Comparison of ENCODE assay signal across 9 mouse cellular contexts in the genomic region with DNA sequence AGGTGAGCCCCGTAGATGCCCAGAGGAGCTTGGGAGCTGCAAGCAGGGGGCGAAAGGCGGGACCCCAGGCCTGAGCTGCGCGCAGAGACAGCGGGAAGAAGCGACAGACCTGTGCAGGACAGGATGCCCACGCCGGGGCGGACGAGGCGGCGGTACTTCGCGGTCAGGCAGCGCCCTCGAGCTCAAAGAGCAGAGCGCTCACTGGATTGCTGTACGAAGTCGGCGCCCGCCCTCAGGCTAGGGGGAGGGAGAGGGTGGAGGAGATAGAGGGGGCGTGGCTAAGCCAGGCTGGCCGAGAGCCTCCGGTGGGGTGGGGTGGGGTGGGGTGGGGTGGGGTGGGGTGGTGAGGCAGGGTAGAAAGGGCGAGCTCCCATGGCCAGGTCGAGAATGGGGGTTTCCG. TPM values are rescaled to one million over a fixed set of nuclear protein-coding genes. Genes with fewer than 3 reads are reported as not detected.
DNase-seq lines count a peak whose midpoint lies in the region; ATAC-seq and TF ChIP-seq lines count a peak whose summit lies in the region.
"Had no signal": no experiment of that assay in that cellular context is flagged by ENCODE, and none has a peak within 500 bp of the region (broad histone marks: within the 10 kb centered on the region; RNA-seq: fewer than 3 reads in every experiment).

A gene (minus strand): TSS at position 276 of the 400 bp plus-strand sequence.

- TF ChIP-seq CTCF in lung, adult 2 months (IDR thresholded peaks at IDR 0.05; ENCODE audit: insufficient read depth, low read length): no peak

- DNase-seq in lung, adult 2 months: no peak
- DNase-seq in kidney, postnatal 4 days: peak; percentile 47 to 67
- DNase-seq in cerebellum, postnatal 4 days (ENCODE audit: low spot score in 2 of 2): no peak

- no peak for TF ChIP-seq POLR2A in lung, adult 2 months (IDR thresholded peaks at IDR 0.05; ENCODE audit: borderline replicate concordance, extremely low read depth, low read depth, low read length)

- peaks cover 35% of the 10 kb centered on the region for H3K27me3 ChIP-seq in lung, embryonic 15.5 days
- H3K27me3 ChIP-seq in embryonic facial prominence, embryonic 12.5 days: peaks cover 43% of the 10 kb centered on the region
- H3K27me3 ChIP-seq in neural tube, embryonic 13.5 days: peaks cover 61% of the 10 kb centered on the region

- H3K9ac ChIP-seq in lung, embryonic 15.5 days: no peak within 1 kb of the TSS
- H3K9ac ChIP-seq in embryonic facial prominence, embryonic 12.5 days: peak within 1 kb of the TSS; percentile 36; the same call in 1 of the 2 replicates
- peak within 1 kb of the TSS; percentile 61 for H3K9ac ChIP-seq in neural tube, embryonic 13.5 days

- peak within 1 kb of the TSS; percentile 17; the same call in 1 of the 2 replicates for H3K4me3 ChIP-seq in lung, embryonic 15.5 days
- H3K4me3 ChIP-seq in lung, adult 2 months (replicated peaks; ENCODE audit: extremely low read depth, low read depth, low read length): no peak within 1 kb of the TSS
- H3K4me3 ChIP-seq in embryonic facial prominence, embryonic 12.5 days: peak within 1 kb of the TSS; percentile 38
- peak within 1 kb of the TSS; percentile 31 for H3K4me3 ChIP-seq in neural tube, embryonic 13.5 days

- H3K4me2 ChIP-seq in lung, embryonic 15.5 days: peak within 1 kb of the TSS; percentile 42
- H3K4me2 ChIP-seq in embryonic facial prominence, embryonic 12.5 days (replicated peaks): peak within 1 kb of the TSS; percentile 59
- peak within 1 kb of the TSS; percentile 55 for H3K4me2 ChIP-seq in neural tube, embryonic 13.5 days

- peaks cover 6% of the 10 kb centered on the region for H3K4me1 ChIP-seq in lung, embryonic 15.5 days
- H3K4me1 ChIP-seq in lung, adult 2 months (ENCODE audit: control insufficient read depth, insufficient read depth, low read length): no peaks in the 10 kb centered on the region
- peaks cover 7% of the 10 kb centered on the region for H3K4me1 ChIP-seq in embryonic facial prominence, embryonic 12.5 days
- peaks cover 10% of the 10 kb centered on the region for H3K4me1 ChIP-seq in neural tube, embryonic 13.5 days (replicated peaks)

- 0 out of 2 replicates have a peak, but pooled peaks have one; percentile 23 for ATAC-seq in lung, embryonic 15.5 days (ENCODE audit: borderline replicate concordance, extremely low read depth, low FRiP score, low TSS enrichment)
- no peak for ATAC-seq in embryonic facial prominence, embryonic 12.5 days (ENCODE audit: insufficient number of reproducible peaks, insufficient read depth, low FRiP score, low TSS enrichment)
- ATAC-seq in neural tube, embryonic 13.5 days (ENCODE audit: low read depth): peak; percentile 23; the same call in 1 of the 2 replicates
- no peak for ATAC-seq in monocyte, adult 5-6 weeks (replicated peaks; ENCODE audit: insufficient number of reproducible peaks, low FRiP score, low TSS enrichment, poor library complexity, severe bottlenecking)
- ATAC-seq in cerebellum, adult (ENCODE audit: insufficient number of reproducible peaks, low FRiP score, low TSS enrichment): no peak

- H3K36me3 ChIP-seq in lung, embryonic 15.5 days: no peaks in the 10 kb centered on the region
- no peaks in the 10 kb centered on the region for H3K36me3 ChIP-seq in embryonic facial prominence, embryonic 12.5 days
- no peaks in the 10 kb centered on the region for H3K36me3 ChIP-seq in neural tube, embryonic 13.5 days

- H3K9me3 ChIP-seq in lung, embryonic 15.5 days: no peaks in the 10 kb centered on the region
- H3K9me3 ChIP-seq in embryonic facial prominence, embryonic 12.5 days: no peaks in the 10 kb centered on the region
- no peaks in the 10 kb centered on the region for H3K9me3 ChIP-seq in neural tube, embryonic 13.5 days

- H3K27ac ChIP-seq in lung, embryonic 15.5 days: no peak within 1 kb of the TSS
- H3K27ac ChIP-seq in embryonic facial prominence, embryonic 12.5 days: no peak within 1 kb of the TSS
- no peak within 1 kb of the TSS for H3K27ac ChIP-seq in neural tube, embryonic 13.5 days (replicated peaks)

- 2% methylated on average over 19 of the region's 28 CpGs for whole genome bisulfite sequencing in lung, embryonic 15.5 days
- WGBS in lung, adult 2 months: 2% methylated on average over 24 of the region's 28 CpGs
- 3% methylated on average over 25 of the region's 28 CpGs for WGBS in embryonic facial prominence, embryonic 12.5 days
- WGBS in neural tube, embryonic 13.5 days: 1% methylated on average over 27 of the region's 28 CpGs

RNA-seq across cellular contexts. Expression of the gene that starts here (rescaled TPM):
- polyA plus RNA-seq in lung, embryonic 15.5 days (2015; fragmentation: Nextera tagmentation; extraction: Ambion mirVana): 0.06 and 0.09 TPM in 2 replicates
- polyA plus RNA-seq in lung, adult 2 months (2012; rRNA removed): 0.06 and 0.08 TPM in 2 replicates
- polyA plus RNA-seq in embryonic facial prominence, embryonic 12.5 days (2016; fragmentation: Nextera tagmentation; extraction: Ambion mirVana): 0.47 and 0.55 TPM in 2 replicates
- 0.39 and 0.42 TPM in 2 replicates for polyA plus RNA-seq in neural tube, embryonic 13.5 days (2015; fragmentation: Nextera tagmentation; extraction: Ambion mirVana)
- not detected in 3 replicates for total RNA-seq in monocyte, adult 5-6 weeks (2017)
- polyA plus RNA-seq: liver, embryonic 16.5 days had no signal

Comparison
In these comparisons a context has a peak if more than half of its experiments do, and no peak if none do; other contexts are left out.
1. Peak in ATAC-seq, H3K4me3 ChIP-seq and H3K4me2 ChIP-seq in lung, embryonic 15.5 days; RNA of the gene not detected or under 1 TPM.
2. Peak in ATAC-seq, H3K4me3 ChIP-seq, H3K9ac ChIP-seq and H3K4me2 ChIP-seq in neural tube, embryonic 13.5 days; RNA of the gene not detected or under 1 TPM.
3. DNase-seq: peak in kidney, postnatal 4 days (2 of 2); none in lung, adult 2 months (single experiment) and cerebellum, postnatal 4 days (0 of 2).
4. Peak in every context shown above with its lines, with median percentiles within 50 percentile points of each other: H3K4me2 ChIP-seq.